Mouse (Mus musculus) liver, postnatal 0 days (tissue): ENCODE results near the gene Gabarap.

Experiments
- CTCF ChIP-seq: sonication (generic); IDR thresholded peaks from 2 replicates; pipeline ENCODE4 v1.5.1; 2016; ENCODE audit warnings: antibody characterized with exemption, low read depth
- EP300 ChIP-seq: IDR thresholded peaks from 2 replicates; pipeline ENCODE4 v1.6.1; 2016; ENCODE audit warnings: antibody characterized with exemption, low read depth, mild to moderate bottlenecking

DNA sequence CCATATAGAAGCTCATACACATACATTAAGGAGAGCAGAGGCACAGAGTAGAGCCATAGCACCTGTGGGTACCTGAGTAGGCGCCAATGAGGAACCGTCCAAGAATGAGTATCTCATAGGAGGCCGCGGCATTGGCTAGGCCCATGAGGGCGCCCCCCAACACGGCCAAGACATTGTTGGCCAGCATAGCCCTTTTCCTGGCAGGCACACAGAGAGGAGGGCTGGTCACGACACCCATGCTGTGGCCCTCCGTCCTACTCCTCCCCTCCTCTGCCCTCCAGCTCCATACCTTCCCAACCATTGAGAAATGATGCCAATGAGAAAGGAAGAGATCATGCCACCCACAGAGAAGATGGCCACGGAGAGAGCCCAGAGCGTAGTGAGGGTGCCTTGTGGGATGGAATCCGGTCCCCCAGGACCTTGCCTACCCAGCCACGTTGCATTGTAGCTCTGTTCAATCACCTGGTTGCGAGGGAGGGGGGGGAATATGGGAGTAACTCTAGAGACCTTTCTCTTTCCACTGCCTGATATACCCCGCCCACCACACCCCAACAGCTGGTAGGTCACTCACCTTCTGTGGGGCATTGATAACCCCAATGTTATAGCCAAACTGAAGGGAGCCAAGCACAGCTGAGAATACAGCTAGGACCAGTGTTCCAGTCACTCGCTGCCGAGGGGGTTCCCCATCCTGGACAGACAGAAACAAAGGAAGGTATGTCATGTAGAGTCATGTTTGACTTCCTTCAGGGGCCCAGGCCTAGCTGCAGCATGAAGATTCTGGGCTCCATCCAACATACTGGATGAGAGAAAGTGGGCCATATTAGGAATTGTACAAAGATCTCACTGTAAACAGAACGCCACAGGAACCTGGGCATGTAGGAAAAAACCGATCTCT is 44.7 kb upstream of the Gabarap start:
- TF ChIP-seq EP300 (peak; percentile 85), CTCF (no peak)
